Mouse (Mus musculus): ENCODE results near the gene Sh3gl1.

GRCm38 (mm10) chr17:56054938-56055337 lies 18.5 kb upstream of the Sh3gl1 start:
- no peak for TF ChIP-seq CTCF (IDR thresholded peaks at IDR 0.05)
- TF ChIP-seq EP300 (IDR thresholded peaks at IDR 0.05), result no peak

Data from lung, postnatal 0 days (tissue).